Mouse (Mus musculus): ENCODE data around the gene Sema4b.

The Sema4b gene

GRCm38 (mm10) chr7:80216566-80216965 lies 29.9 kb downstream of the Sema4b start:
- no peak for DNase-seq (ENCODE audit: low spot score in 2 of 2)

- DNase-seq (ENCODE audit: low spot score in 2 of 2): no peak
These were observed 32.0 kb downstream of the Sema4b start for GRCm38 (mm10) chr7:80218666-80219065.

GRCm38 (mm10) chr7:80220237-80220797 lies 33.7 kb downstream of the Sema4b start:
- no peak for DNase-seq (ENCODE audit: low spot score in 2 of 2)

GRCm38 (mm10) chr7:80221179-80221750 lies 34.6 kb downstream of the Sema4b start:
- no peak for DNase-seq (ENCODE audit: low spot score in 2 of 2)

GRCm38 (mm10) chr7:80227065-80227464 lies 40.4 kb downstream of the Sema4b start:
- no peak for DNase-seq (ENCODE audit: low spot score in 2 of 2)

- DNase-seq (ENCODE audit: low spot score in 2 of 2): no peak
These were observed 43.6 kb downstream of the Sema4b start for GRCm38 (mm10) chr7:80230196-80230595.

GRCm38 (mm10) chr7:80231971-80232488 lies 45.4 kb downstream of the Sema4b start:
- DNase-seq (ENCODE audit: low spot score in 2 of 2): no peak

GRCm38 (mm10) chr7:80232489-80233029 lies 45.9 kb downstream of the Sema4b start, which contains the start of the genes Cib1 and Gdpgp1:
Gene Cib1 (minus strand): TSS chr7:80232813.
Gene Gdpgp1 (plus strand): TSS chr7:80232865.
- DNase-seq (ENCODE audit: low spot score in 2 of 2): peak; percentile 95 to 97

GRCm38 (mm10) chr7:80233799-80234198 lies 47.2 kb downstream of the Sema4b start:
- no peak for DNase-seq (ENCODE audit: low spot score in 2 of 2)

GRCm38 (mm10) chr7:80238542-80238941 lies 51.9 kb downstream of the Sema4b start:
- DNase-seq (ENCODE audit: low spot score in 2 of 2): no peak

- DNase-seq (ENCODE audit: low spot score in 2 of 2): no peak
These were observed 55.0 kb downstream of the Sema4b start for GRCm38 (mm10) chr7:80241661-80242060.

- no peak for DNase-seq (ENCODE audit: low spot score in 2 of 2)
These were observed 58.2 kb downstream of the Sema4b start for GRCm38 (mm10) chr7:80244851-80245250.

GRCm38 (mm10) chr7:80246148-80246721 lies 59.6 kb downstream of the Sema4b start, which contains the start of gene Ttll13:
Gene Ttll13 (plus strand): TSS chr7:80246376.
- peak; percentile 91 to 96 for DNase-seq (ENCODE audit: low spot score in 2 of 2)

GRCm38 (mm10) chr7:80246859-80247258 lies 60.2 kb downstream of the Sema4b start:
- no peak for DNase-seq (ENCODE audit: low spot score in 2 of 2)

GRCm38 (mm10) chr7:80252437-80252836 lies 65.8 kb downstream of the Sema4b start:
- no peak for DNase-seq (ENCODE audit: low spot score in 2 of 2)

GRCm38 (mm10) chr7:80252886-80253285 lies 66.2 kb downstream of the Sema4b start:
- no peak for DNase-seq (ENCODE audit: low spot score in 2 of 2)

- no peak for DNase-seq (ENCODE audit: low spot score in 2 of 2)
These were observed 69.3 kb downstream of the Sema4b start for GRCm38 (mm10) chr7:80255981-80256380.

- no peak for DNase-seq (ENCODE audit: low spot score in 2 of 2)
These were observed 71.1 kb downstream of the Sema4b start for GRCm38 (mm10) chr7:80257706-80258105.

- DNase-seq (ENCODE audit: low spot score in 2 of 2): peak; percentile 74 to 83
These were observed 74.2 kb downstream of the Sema4b start, which contains the start of gene Ngrn for GRCm38 (mm10) chr7:80260625-80261371. Gene Ngrn (plus strand): TSS chr7:80261215.

- no peak for DNase-seq (ENCODE audit: low spot score in 2 of 2)
These were observed 74.8 kb downstream of the Sema4b start for GRCm38 (mm10) chr7:80261372-80261990.

GRCm38 (mm10) chr7:80264606-80265005 lies 78.0 kb downstream of the Sema4b start:
- DNase-seq (ENCODE audit: low spot score in 2 of 2): no peak

Measured in urinary bladder, adult 18-20 months (tissue).